Mouse (Mus musculus) ovary, postnatal 36 days (tissue): ENCODE data around the gene Scgb2b19.
"Not testable (repeated sequence)": the region's sequence is repeated elsewhere in the genome, so short reads cannot be mapped to it uniquely, and the experiment has no call there.

ENCODE experiments used
- DNase-seq: peaks from one replicate; pipeline ENCODE4 v3.0.0; 2022; ENCODE audit warnings: low spot score, mixed read lengths

The Scgb2b19 gene

DNA sequence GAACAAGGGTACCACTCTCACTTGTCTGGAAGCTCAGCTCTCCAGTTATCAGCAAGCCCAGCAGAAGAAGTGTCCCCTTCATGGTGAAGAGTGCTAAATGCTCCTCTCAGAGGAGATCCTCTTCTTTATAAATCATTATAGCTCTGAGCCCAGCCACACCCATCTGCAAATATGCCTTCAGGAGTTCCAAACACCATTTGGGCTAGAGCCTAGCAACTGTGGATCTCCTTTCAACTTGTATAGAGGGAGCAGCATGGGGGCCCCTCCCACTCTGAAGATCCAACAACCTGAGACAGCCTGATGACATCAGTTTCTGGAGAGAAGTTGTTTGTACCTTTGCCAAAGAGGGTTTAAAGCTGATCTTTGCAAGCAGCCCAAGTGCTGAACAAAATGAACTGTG is at the start of gene Scgb2b19:
Gene Scgb2b19, minus strand, starts transcription at position 101 of the 400 bp plus-strand sequence.
- DNase-seq = not testable (repeated sequence)

DNA sequence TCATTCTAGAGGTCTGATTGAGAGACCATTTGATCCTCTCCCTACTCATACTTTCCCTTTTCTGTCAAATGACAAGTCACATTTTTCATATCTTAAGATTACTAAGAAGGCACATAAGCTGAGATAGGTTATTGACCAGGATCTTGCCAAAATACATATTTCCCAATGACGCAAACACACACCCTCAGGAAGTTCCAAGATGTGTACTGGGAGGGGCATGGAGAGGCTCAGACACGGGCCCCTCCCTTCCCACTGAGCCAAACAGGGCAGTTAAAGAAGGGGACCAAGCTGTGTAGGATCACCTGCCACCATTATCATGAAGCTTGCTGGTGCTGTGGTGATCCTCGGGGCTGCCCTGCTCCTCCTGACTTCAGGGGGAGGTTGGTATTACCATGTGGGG is 6.9 kb upstream of the Scgb2b19 start, which contains the start of gene Scgb1b19:
Gene Scgb1b19, plus strand, starts transcription at position 301 of the 400 bp plus-strand sequence.
- not testable (repeated sequence) for DNase-seq
